Mouse (Mus musculus) kidney, postnatal 25 days (tissue): ENCODE measurements around the gene Fggy.
A peak's percentile ranks its signal among the peaks of the same experiment; 100 is the strongest.

Experiments used
- DNase-seq, 2 experiments: peaks; one replicate each; pipeline ENCODE4 v3.0.0; 2021; ENCODE audit warnings: mixed read lengths in 2 of 2

Fggy gene

GRCm38 (mm10) chr4:95557333-95557956, at the start of gene Fggy:
TSS of gene Fggy (plus strand) at chr4:95557507.
- peak; percentile 98 for DNase-seq

- no peak for DNase-seq
Measured at GRCm38 (mm10) chr4:95507946-95508311, 49.4 kb upstream of the Fggy start.

GRCm38 (mm10) chr4:95518382-95518781, 38.9 kb upstream of the Fggy start:
- no peak for DNase-seq

- no peak for DNase-seq
Measured at GRCm38 (mm10) chr4:95519975-95520642, 37.2 kb upstream of the Fggy start.

GRCm38 (mm10) chr4:95520643-95521032, 36.7 kb upstream of the Fggy start:
- DNase-seq = no peak

GRCm38 (mm10) chr4:95526588-95526987, 30.7 kb upstream of the Fggy start:
- no peak for DNase-seq

- no peak for DNase-seq
Measured at GRCm38 (mm10) chr4:95530757-95531156, 26.6 kb upstream of the Fggy start.

- no peak for DNase-seq
Measured at GRCm38 (mm10) chr4:95533946-95534345, 23.4 kb upstream of the Fggy start.

GRCm38 (mm10) chr4:95541382-95542038, 15.8 kb upstream of the Fggy start:
- DNase-seq = no peak

- DNase-seq = no peak
Measured at GRCm38 (mm10) chr4:95542039-95542790, 15.1 kb upstream of the Fggy start.

GRCm38 (mm10) chr4:95543529-95543928, 13.8 kb upstream of the Fggy start:
- DNase-seq = peak; percentile 3 to 40

- no peak for DNase-seq
Measured at GRCm38 (mm10) chr4:95556663-95557332, 509 bp upstream of the Fggy start.

GRCm38 (mm10) chr4:95558271-95558888, 1.1 kb downstream of the Fggy start:
- peak; percentile 70 to 74 for DNase-seq

- no peak for DNase-seq
Measured at GRCm38 (mm10) chr4:95571621-95572020, 14.3 kb downstream of the Fggy start.

- DNase-seq = no peak
Measured at GRCm38 (mm10) chr4:95573704-95574103, 16.4 kb downstream of the Fggy start.

- DNase-seq = no peak
Measured at GRCm38 (mm10) chr4:95575411-95575911, 18.2 kb downstream of the Fggy start.

GRCm38 (mm10) chr4:95579183-95579582, 21.9 kb downstream of the Fggy start:
- peak; percentile 33 to 44 for DNase-seq

GRCm38 (mm10) chr4:95584107-95584762, 26.9 kb downstream of the Fggy start:
- peak in 1 of 2 experiments; percentile 52 for DNase-seq

GRCm38 (mm10) chr4:95586274-95587001, 29.1 kb downstream of the Fggy start:
- no peak for DNase-seq

GRCm38 (mm10) chr4:95588722-95589283, 31.5 kb downstream of the Fggy start:
- no peak for DNase-seq
